Mouse (Mus musculus): ENCODE measurements around the gene Lhfpl5.

GRCm38 (mm10) chr17:28575244-28576125, at the start of gene Lhfpl5:
- TF ChIP-seq CTCF (IDR thresholded peaks at IDR 0.05; ENCODE audit: low read depth) (no peak), EP300 (IDR thresholded peaks at IDR 0.05; ENCODE audit: low read depth) (no peak)

Measured in heart, postnatal 0 days (tissue).